Mouse (Mus musculus): ENCODE data around the gene Lbr. TPM values are rescaled to one million over a fixed set of nuclear protein-coding genes. Genes with fewer than 3 reads are reported as not detected.

Lbr gene
- total RNA-seq, 1 experiment: 240 TPM

- Histone ChIP-seq H3K36me3 (ENCODE audit: control insufficient read depth, insufficient read depth, low read length, poor library complexity, severe bottlenecking) (no peaks in the 10 kb centered on the region), H3K4me1 (ENCODE audit: control insufficient read depth in 2 of 2, insufficient read depth in 2 of 2, low read length in 2 of 2, poor library complexity in 1 of 2) (peaks cover 7 to 8% of the 10 kb centered on the region in 2 experiments; a peak in 1 of 4 replicates), H3K4me3 (ENCODE audit: insufficient read depth in 1 of 2, low read depth in 1 of 2, low read length in 2 of 2, poor library complexity in 1 of 2, severe bottlenecking in 1 of 2) (no peak overlapping the region), H3K9me3 (ENCODE audit: control insufficient read depth, insufficient read depth, low read depth, low read length) (no peaks in the 10 kb centered on the region), H3K9ac (ENCODE audit: insufficient read depth, low read depth, low read length, poor library complexity, severe bottlenecking) (no peak overlapping the region), H3K27ac (ENCODE audit: insufficient read depth, low read depth, low read length, poor library complexity, severe bottlenecking) (no peak overlapping the region)
- TF ChIP-seq ZC3H11A (IDR thresholded peaks at IDR 0.05; ENCODE audit: borderline replicate concordance, low read depth, low read length) (no peak), CHD2 (IDR thresholded peaks at IDR 0.05; ENCODE audit: low read depth, low read length) (no peak), ZNF384 (IDR thresholded peaks at IDR 0.05; ENCODE audit: low read depth, low read length) (no peak), MAFK (IDR thresholded peaks at IDR 0.05; ENCODE audit: insufficient read depth, low read depth, low read length) (no peak), HCFC1 (IDR thresholded peaks at IDR 0.05; ENCODE audit: borderline replicate concordance, insufficient read depth, low read length) (no peak)
- DNase-seq (ENCODE audit: low read depth, low spot score): no peak
- in situ Hi-C loops (cut with MboI; ENCODE audit: low sequenced_read_pairs in 2 of 2, unreplicated experiment in 2 of 2): no loop called here
Measured at GRCm38 (mm10) chr1:181847396-181847795, 4.5 kb upstream of the Lbr start.

GRCm38 (mm10) chr1:181845767-181846166 lies 2.9 kb upstream of the Lbr start:
- Histone ChIP-seq H3K9ac (ENCODE audit: insufficient read depth, low read depth, low read length, poor library complexity, severe bottlenecking) (no peak overlapping the region), H3K9me3 (ENCODE audit: control insufficient read depth, insufficient read depth, low read depth, low read length) (no peaks in the 10 kb centered on the region), H3K36me3 (ENCODE audit: control insufficient read depth, insufficient read depth, low read length, poor library complexity, severe bottlenecking) (no peaks in the 10 kb centered on the region), H3K27ac (ENCODE audit: insufficient read depth, low read depth, low read length, poor library complexity, severe bottlenecking) (no peak overlapping the region), H3K4me1 (ENCODE audit: control insufficient read depth in 2 of 2, insufficient read depth in 2 of 2, low read length in 2 of 2, poor library complexity in 1 of 2) (peaks cover 3 to 8% of the 10 kb centered on the region in 2 experiments; a peak in 1 of 4 replicates), H3K4me3 (ENCODE audit: insufficient read depth in 1 of 2, low read depth in 1 of 2, low read length in 2 of 2, poor library complexity in 1 of 2, severe bottlenecking in 1 of 2) (peak overlapping the region; percentile 16 to 71; a peak in 3 of 4 replicates)
- DNase-seq (ENCODE audit: low read depth, low spot score): no peak
- TF ChIP-seq CHD2 (IDR thresholded peaks at IDR 0.05; ENCODE audit: low read depth, low read length): no peak
- TF ChIP-seq ZC3H11A (IDR thresholded peaks at IDR 0.05; ENCODE audit: borderline replicate concordance, low read depth, low read length): no peak
- no peak for TF ChIP-seq HCFC1 (IDR thresholded peaks at IDR 0.05; ENCODE audit: borderline replicate concordance, insufficient read depth, low read length)
- TF ChIP-seq MAFK (IDR thresholded peaks at IDR 0.05; ENCODE audit: insufficient read depth, low read depth, low read length): no peak
- TF ChIP-seq ZNF384 (IDR thresholded peaks at IDR 0.05; ENCODE audit: low read depth, low read length): no peak
- in situ Hi-C loops (cut with MboI; ENCODE audit: low sequenced_read_pairs in 2 of 2, unreplicated experiment in 2 of 2): no loop called here

GRCm38 (mm10) chr1:181844874-181845547 lies 2.2 kb upstream of the Lbr start:
- Histone ChIP-seq H3K9me3 (ENCODE audit: control insufficient read depth, insufficient read depth, low read depth, low read length) (no peaks in the 10 kb centered on the region), H3K9ac (ENCODE audit: insufficient read depth, low read depth, low read length, poor library complexity, severe bottlenecking) (peak overlapping the region; percentile 26; the same call in 1 of the 2 replicates), H3K4me1 (ENCODE audit: control insufficient read depth in 2 of 2, insufficient read depth in 2 of 2, low read length in 2 of 2, poor library complexity in 1 of 2) (peaks cover 3 to 8% of the 10 kb centered on the region in 2 experiments; a peak in 1 of 4 replicates), H3K36me3 (ENCODE audit: control insufficient read depth, insufficient read depth, low read length, poor library complexity, severe bottlenecking) (no peaks in the 10 kb centered on the region), H3K4me3 (ENCODE audit: insufficient read depth in 1 of 2, low read depth in 1 of 2, low read length in 2 of 2, poor library complexity in 1 of 2, severe bottlenecking in 1 of 2) (peak overlapping the region; percentile 46 to 71), H3K27ac (ENCODE audit: insufficient read depth, low read depth, low read length, poor library complexity, severe bottlenecking) (0 out of 2 replicates have a peak overlapping the region, but pooled peaks have one; percentile 8)
- in situ Hi-C loops (cut with MboI; ENCODE audit: low sequenced_read_pairs in 2 of 2, unreplicated experiment in 2 of 2): no loop called here
- peak; percentile 93 for DNase-seq (ENCODE audit: low read depth, low spot score)
- TF ChIP-seq ZC3H11A (IDR thresholded peaks at IDR 0.05; ENCODE audit: borderline replicate concordance, low read depth, low read length) (no peak), ZNF384 (IDR thresholded peaks at IDR 0.05; ENCODE audit: low read depth, low read length) (no peak)

- no peak for TF ChIP-seq HCFC1 (IDR thresholded peaks at IDR 0.05; ENCODE audit: borderline replicate concordance, insufficient read depth, low read length)
- TF ChIP-seq CHD2 (IDR thresholded peaks at IDR 0.05; ENCODE audit: low read depth, low read length): peak; percentile 69
- TF ChIP-seq MAFK (IDR thresholded peaks at IDR 0.05; ENCODE audit: insufficient read depth, low read depth, low read length): no peak
- TF ChIP-seq ZNF384 (IDR thresholded peaks at IDR 0.05; ENCODE audit: low read depth, low read length): no peak
- Histone ChIP-seq H3K9me3 (ENCODE audit: control insufficient read depth, insufficient read depth, low read depth, low read length) (no peaks in the 10 kb centered on the region), H3K9ac (ENCODE audit: insufficient read depth, low read depth, low read length, poor library complexity, severe bottlenecking) (peak overlapping the region; percentile 85), H3K4me1 (ENCODE audit: control insufficient read depth in 2 of 2, insufficient read depth in 2 of 2, low read length in 2 of 2, poor library complexity in 1 of 2) (peaks cover 7 to 10% of the 10 kb centered on the region in 2 experiments), H3K36me3 (ENCODE audit: control insufficient read depth, insufficient read depth, low read length, poor library complexity, severe bottlenecking) (peaks cover 6% of the 10 kb centered on the region; the same call in 1 of the 2 replicates), H3K4me3 (ENCODE audit: insufficient read depth in 1 of 2, low read depth in 1 of 2, low read length in 2 of 2, poor library complexity in 1 of 2, severe bottlenecking in 1 of 2) (peak overlapping the region; percentile 74 to 77), H3K27ac (ENCODE audit: insufficient read depth, low read depth, low read length, poor library complexity, severe bottlenecking) (peak overlapping the region; percentile 63)
- peak; percentile 81 for DNase-seq (ENCODE audit: low read depth, low spot score)
- in situ Hi-C loops (cut with MboI; ENCODE audit: low sequenced_read_pairs in 2 of 2, unreplicated experiment in 2 of 2): no loop called here
Measured at GRCm38 (mm10) chr1:181841864-181842672, 778 bp downstream of the Lbr start.
